Mouse (Mus musculus) neural tube, embryonic 13.5 days (tissue): ENCODE data around the gene Slc22a18. TPM values are rescaled to one million over a fixed set of nuclear protein-coding genes. Genes with fewer than 3 reads are reported as not detected.

Experiments
- ATAC-seq: fragments of 200-750 bp; cut with Nextera tagmentation; 2 replicates; pipeline ENCODE4 v1.8.0; 2017; ENCODE audit warnings: low read depth, mild to moderate bottlenecking, moderate TSS enrichment, moderate library complexity
- H3K27ac ChIP-seq: fragments of 300-500 bp; sonication (generic); replicated peaks from 2 replicates; pipeline ENCODE4 v1.5.1; 2015; ENCODE audit warnings: moderate library complexity, mild to moderate bottlenecking, inconsistent platforms
- H3K27me3 ChIP-seq: fragments of 300-500 bp; sonication (generic); 2 replicates; pipeline ENCODE4 v1.6.1; 2015; ENCODE audit warnings: mild to moderate bottlenecking, inconsistent platforms
- H3K36me3 ChIP-seq: fragments of 300-500 bp; sonication (generic); 2 replicates; pipeline ENCODE4 v1.6.1; 2015; ENCODE audit warnings: mild to moderate bottlenecking, inconsistent platforms
- H3K4me1 ChIP-seq: fragments of 300-500 bp; sonication (generic); replicated peaks from 2 replicates; pipeline ENCODE4 v1.6.1; 2015; ENCODE audit warnings: inconsistent platforms
- H3K4me2 ChIP-seq: fragments of 300-500 bp; sonication (generic); 2 replicates; pipeline ENCODE4 v1.6.1; 2015; ENCODE audit warnings: inconsistent platforms, mild to moderate bottlenecking, moderate library complexity
- H3K4me3 ChIP-seq: fragments of 300-500 bp; sonication (generic); 2 replicates; pipeline ENCODE4 v1.5.1; 2015; ENCODE audit warnings: mild to moderate bottlenecking, inconsistent platforms
- H3K9ac ChIP-seq: fragments of 300-500 bp; sonication (generic); 2 replicates; pipeline ENCODE4 v1.6.1; 2015; ENCODE audit warnings: moderate library complexity, mild to moderate bottlenecking, inconsistent platforms
- H3K9me3 ChIP-seq: fragments of 300-500 bp; sonication (generic); 2 replicates; pipeline ENCODE4 v1.6.1; 2016; ENCODE audit warnings: inconsistent platforms
- WGBS: fragments of 180-500 bp; shearing (Covaris S2); methylation state at CpG from one replicate; pipeline ENCODE4 v1.1.7; 2015; 5-methylcytosine and 5-hydroxymethylcytosine counted together
- polyA plus RNA-seq: library from polyadenylated mRNA; unstranded; fragments of >200 nt; fragmentation: Nextera tagmentation; extraction: Ambion mirVana; gene quantifications from 2 replicates; pipeline ENCODE4 v1.2.1, GENCODE M21; 2015

The Slc22a18 gene
- polyA plus RNA-seq, 1 experiment from 2014 or later = 0.28 TPM

DNA sequence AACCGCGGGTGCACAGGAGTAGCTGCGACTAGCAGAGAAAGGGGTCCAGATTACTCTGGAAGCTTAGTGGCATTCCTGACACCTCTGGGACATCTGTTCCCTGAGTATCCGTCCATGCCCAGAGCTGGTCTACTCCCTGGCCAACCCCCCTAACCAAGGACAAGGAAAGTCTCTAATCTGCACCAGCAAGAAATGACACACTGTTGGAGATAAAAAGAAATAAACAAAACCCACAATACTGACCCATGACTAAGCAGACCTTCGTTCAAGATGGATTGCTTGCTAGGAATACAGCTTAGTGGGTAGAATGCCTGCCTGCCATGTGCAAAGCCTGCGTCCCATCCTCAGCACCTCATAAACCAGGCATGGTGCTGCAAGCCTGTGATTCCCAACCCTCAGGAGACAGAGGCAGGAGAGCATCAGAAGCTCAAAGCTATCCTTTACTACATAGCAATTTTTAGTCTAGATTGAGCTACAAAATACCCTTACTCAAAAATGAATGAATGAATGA lies 20.1 kb downstream of the Slc22a18 start:
- Histone ChIP-seq H3K4me1 (no peaks in the 10 kb centered on the region), H3K9ac (no peak overlapping the region), H3K4me3 (no peak overlapping the region), H3K27ac (no peak overlapping the region), H3K36me3 (no peaks in the 10 kb centered on the region), H3K9me3 (no peaks in the 10 kb centered on the region), H3K4me2 (no peak overlapping the region), H3K27me3 (peaks cover 12% of the 10 kb centered on the region; the same call in 1 of the 2 replicates)
- no peak for ATAC-seq
- 90% methylated on average over 6 of the region's 6 CpGs for WGBS

DNA sequence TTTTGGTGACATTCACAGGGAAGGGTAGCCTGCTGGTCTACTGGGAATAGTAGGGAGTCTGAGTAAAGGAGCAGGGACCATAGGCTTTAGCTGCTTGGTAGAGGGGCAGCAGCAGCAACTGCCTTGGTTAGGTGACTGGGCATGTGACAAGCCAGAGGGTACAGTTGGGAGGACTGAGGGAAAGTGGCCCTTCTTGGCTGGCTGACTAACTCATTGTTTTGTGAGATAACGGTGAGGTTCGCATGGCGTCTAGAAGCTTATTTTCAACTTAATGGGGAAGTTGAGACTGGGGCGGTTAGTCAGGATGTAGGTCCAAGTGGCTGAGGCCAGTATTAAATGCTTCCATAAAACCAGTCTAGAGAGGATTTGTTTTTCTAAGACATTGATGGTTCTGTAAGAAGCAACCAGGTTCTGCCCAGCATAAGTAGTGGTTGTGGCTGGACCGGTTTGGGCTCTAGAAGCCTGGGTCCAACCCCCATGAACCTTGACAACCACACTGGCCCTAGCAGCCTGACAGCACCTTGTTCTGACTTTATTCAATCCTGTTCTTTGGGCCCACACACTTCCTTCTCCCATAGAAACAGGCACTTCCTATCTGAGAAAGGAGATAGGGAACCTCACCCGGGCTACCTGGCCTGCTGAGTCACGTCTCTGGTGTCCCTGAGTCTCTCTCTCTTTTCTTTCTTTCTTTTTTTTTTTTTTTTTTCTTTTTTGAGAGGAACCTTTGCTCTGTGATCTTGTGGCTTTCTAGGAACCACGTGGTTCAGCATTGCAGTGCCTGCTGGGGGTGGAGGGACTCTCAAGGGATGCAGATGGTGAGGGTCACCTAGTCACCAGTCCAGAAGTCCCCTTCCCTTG lies 21.8 kb downstream of the Slc22a18 start:
- no peak overlapping the region for H3K9ac ChIP-seq
- no peaks in the 10 kb centered on the region for H3K9me3 ChIP-seq
- H3K4me2 ChIP-seq = no peak overlapping the region
- ATAC-seq = no peak
- no peaks in the 10 kb centered on the region for H3K4me1 ChIP-seq
- no peak overlapping the region for H3K27ac ChIP-seq
- no peak overlapping the region for H3K4me3 ChIP-seq
- 85% methylated on average over 8 of the region's 8 CpGs for WGBS
- H3K36me3 ChIP-seq = no peaks in the 10 kb centered on the region
- H3K27me3 ChIP-seq = peaks cover 20% of the 10 kb centered on the region

DNA sequence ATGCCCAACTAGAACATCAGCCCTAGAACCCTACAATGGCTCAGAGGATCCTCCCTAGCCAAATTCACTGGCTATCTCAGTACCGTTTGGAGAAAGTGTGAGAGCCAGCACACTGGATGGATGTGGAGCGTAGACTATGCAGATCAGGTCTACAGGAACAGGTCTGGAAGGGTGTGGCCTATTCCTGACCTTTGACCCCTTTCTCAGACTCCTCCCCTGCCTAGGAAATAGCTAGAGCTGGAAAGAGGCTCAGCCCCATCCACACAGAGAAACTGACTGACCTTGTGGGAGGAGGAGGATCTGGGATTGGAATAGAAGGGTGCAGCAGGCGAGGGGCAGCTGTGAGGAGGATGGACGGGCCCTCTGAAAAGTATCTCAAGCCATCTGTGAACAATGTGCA lies 25.0 kb downstream of the Slc22a18 start:
- Histone ChIP-seq H3K4me2 (no peak overlapping the region), H3K27ac (no peak overlapping the region), H3K36me3 (no peaks in the 10 kb centered on the region), H3K27me3 (peaks cover 52% of the 10 kb centered on the region), H3K4me1 (peaks cover 18% of the 10 kb centered on the region), H3K4me3 (no peak overlapping the region), H3K9ac (no peak overlapping the region), H3K9me3 (no peaks in the 10 kb centered on the region)
- ATAC-seq = no peak
- 92% methylated on average over 4 of the region's 4 CpGs for WGBS

DNA sequence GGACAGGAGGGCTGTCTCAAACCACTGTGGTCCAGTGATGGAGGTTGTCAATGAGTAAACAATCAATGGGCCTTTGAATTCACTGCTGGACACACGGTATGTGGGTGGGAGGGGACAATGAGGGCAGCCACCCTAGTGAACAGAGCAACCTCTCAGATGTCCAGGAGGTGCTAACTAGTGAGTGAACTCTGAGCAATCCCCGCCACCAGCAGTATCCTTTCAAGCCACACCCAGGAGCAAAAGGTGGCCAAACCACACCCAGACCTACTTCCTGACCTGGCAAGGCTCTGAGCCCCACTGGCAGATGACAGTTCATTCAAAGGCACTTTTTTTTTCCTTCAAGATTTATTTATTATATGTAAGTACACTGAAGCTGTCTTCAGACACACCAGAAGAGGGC lies 27.4 kb downstream of the Slc22a18 start:
- Histone ChIP-seq H3K9me3 (no peaks in the 10 kb centered on the region), H3K36me3 (no peaks in the 10 kb centered on the region), H3K4me1 (peaks cover 18% of the 10 kb centered on the region), H3K9ac (no peak overlapping the region), H3K4me2 (no peak overlapping the region), H3K27ac (no peak overlapping the region), H3K4me3 (no peak overlapping the region), H3K27me3 (peaks cover 71% of the 10 kb centered on the region)
- ATAC-seq = no peak
- 32% methylated on average over 2 of the region's 2 CpGs for WGBS

DNA sequence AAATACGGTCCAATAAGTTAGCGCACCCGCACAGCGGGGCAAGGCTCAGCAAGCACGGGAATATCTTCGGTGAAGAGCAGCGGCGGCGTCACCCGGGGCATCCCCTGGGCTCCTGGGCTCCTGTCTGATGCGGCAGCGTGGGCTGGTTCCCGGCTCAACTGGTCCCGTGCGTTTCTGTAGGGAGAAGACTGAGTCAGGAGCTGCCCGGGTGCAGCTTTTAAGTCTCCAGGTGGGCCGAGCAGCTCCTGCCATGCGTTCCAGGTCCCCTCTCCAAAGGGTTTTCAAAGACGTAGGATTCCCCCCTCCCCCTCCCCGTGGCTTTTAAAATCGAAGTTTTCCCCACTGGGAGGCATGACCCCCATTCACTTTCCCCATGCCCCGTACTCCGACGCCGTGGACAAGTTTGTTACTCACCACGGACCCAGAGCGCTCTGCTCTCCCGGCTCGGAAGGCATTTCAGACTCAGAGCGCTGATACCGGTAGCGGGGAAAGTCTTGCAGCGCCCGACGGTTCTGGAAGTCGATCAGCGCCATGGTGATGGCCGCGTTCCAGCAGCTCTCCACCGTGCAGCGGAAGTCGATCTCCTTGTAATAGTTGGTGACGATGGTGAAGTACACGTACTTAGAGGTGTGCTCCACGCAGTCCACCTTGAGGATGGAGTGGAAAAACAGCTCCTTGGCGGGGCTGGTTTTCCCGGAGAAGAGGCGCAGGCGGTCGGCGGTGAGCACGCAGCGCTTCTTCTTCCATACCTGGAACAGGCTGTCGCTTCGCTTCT lies 28.3 kb downstream of the Slc22a18 start:
- H3K9ac ChIP-seq = peak overlapping the region; percentile 34
- H3K4me2 ChIP-seq = peak overlapping the region; percentile 68
- H3K9me3 ChIP-seq = no peaks in the 10 kb centered on the region
- peak overlapping the region; percentile 42 for H3K4me3 ChIP-seq
- peaks cover 75% of the 10 kb centered on the region for H3K27me3 ChIP-seq
- 4% methylated on average over 55 of the region's 55 CpGs for WGBS
- no peak overlapping the region for H3K27ac ChIP-seq
- no peaks in the 10 kb centered on the region for H3K36me3 ChIP-seq
- 0 out of 2 replicates have a peak, but pooled peaks have one; percentile 10 for ATAC-seq
- H3K4me1 ChIP-seq = peaks cover 18% of the 10 kb centered on the region

DNA sequence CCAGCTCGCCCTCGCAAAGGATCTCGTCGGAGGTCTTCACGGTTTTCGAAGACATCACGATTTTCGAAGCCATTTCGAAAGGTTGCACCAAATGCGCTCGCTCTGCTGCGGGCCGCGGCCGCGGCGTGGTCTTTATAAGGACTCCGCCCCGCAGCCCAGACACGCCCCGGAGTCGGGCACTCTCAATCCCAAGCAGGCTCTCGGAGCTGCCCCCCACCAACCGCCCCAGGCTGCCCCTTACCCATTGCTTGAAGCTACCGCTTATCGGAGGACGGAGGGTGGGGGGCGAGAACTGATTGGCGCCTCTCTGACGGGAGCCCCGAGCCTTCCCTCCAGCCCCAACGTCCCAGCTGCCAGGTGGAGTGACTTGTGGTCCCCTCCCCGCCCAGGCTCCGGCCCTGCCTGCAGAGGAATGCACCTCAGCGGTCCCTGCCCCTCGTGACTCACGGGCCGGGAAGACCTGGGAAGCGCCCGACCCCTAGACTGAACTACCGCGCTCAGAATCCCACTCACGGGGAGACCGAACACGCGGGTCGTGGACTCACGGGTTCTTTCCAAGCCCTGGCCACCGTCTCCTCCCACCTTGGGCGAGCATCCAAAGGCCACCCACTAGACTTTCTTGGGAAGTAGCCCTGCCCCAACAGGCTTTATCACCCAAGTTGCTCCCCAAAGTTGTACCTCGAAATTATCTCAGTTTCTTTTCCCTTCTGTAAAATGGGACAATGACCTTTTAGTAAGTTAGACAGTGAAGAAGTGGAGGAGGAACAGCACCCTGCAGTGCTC lies 29.1 kb downstream of the Slc22a18 start, which contains the start of gene Phlda2:
TSS of gene Phlda2 (minus strand) at position 733 of the 783 bp plus-strand sequence.
- Histone ChIP-seq H3K27ac (no peak within 1 kb of the TSS), H3K4me2 (peak within 1 kb of the TSS; percentile 68), H3K9ac (peak within 1 kb of the TSS; percentile 34; the same call in 1 of the 2 replicates), H3K4me1 (peaks cover 18% of the 10 kb centered on the region), H3K36me3 (no peaks in the 10 kb centered on the region), H3K9me3 (no peaks in the 10 kb centered on the region), H3K27me3 (peaks cover 74% of the 10 kb centered on the region), H3K4me3 (peak within 1 kb of the TSS; percentile 42)
- ATAC-seq = 0 out of 2 replicates have a peak, but pooled peaks have one; percentile 16
- WGBS = 3% methylated on average over 51 of the region's 51 CpGs

DNA sequence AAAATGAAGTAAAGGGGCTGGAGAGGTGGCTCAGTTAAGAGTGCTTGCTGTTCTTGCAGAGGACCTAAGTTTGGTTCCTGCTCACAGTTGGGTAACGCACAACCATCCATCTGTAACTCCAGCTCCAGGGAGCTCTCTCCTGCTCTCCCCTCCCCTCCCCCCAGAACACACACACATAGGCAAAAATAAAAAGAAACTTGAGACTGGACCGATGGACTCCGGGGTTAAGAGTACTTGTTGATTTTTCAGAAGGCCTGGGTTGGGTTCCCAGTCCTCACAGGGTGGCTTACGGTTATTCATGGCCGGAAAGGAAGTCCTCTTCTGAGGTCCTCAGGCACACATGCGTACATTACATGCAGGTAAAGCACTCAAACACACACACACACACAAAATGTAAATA lies 30.4 kb downstream of the Slc22a18 start:
- ATAC-seq = no peak
- Histone ChIP-seq H3K4me2 (no peak overlapping the region), H3K27me3 (peaks cover 70% of the 10 kb centered on the region), H3K9ac (no peak overlapping the region), H3K4me1 (peaks cover 18% of the 10 kb centered on the region), H3K27ac (no peak overlapping the region), H3K36me3 (no peaks in the 10 kb centered on the region), H3K4me3 (no peak overlapping the region), H3K9me3 (no peaks in the 10 kb centered on the region)
- WGBS = 86% methylated on average over 6 of the region's 6 CpGs

DNA sequence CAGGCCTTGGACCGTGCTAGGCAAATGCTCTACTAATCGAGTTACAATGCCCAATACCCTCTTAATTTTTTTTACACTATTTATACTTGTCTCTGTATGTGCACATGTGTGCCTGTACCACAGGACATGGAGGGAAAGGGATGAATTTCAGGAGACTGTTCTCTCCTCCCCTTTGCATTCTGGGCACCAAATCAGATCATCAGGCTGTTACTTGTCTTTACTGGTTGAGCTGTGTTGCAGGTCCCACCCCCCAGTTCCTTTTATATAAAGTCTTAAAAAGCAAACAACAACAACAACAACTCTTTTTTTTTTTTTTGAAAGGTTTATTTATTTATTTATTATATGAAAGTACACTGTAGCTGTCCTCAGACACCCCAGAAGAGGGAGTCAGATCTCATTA lies 31.9 kb downstream of the Slc22a18 start:
- H3K9ac ChIP-seq = no peak overlapping the region
- H3K27ac ChIP-seq = no peak overlapping the region
- ATAC-seq = no peak
- 93% methylated on average over 2 of the region's 2 CpGs for WGBS
- no peaks in the 10 kb centered on the region for H3K9me3 ChIP-seq
- H3K4me3 ChIP-seq = no peak overlapping the region
- H3K36me3 ChIP-seq = 0 out of 2 replicates have a peak, but pooled peaks cover 5% of the 10 kb centered on the region
- peaks cover 18% of the 10 kb centered on the region for H3K4me1 ChIP-seq
- H3K27me3 ChIP-seq = peaks cover 55% of the 10 kb centered on the region
- H3K4me2 ChIP-seq = no peak overlapping the region

DNA sequence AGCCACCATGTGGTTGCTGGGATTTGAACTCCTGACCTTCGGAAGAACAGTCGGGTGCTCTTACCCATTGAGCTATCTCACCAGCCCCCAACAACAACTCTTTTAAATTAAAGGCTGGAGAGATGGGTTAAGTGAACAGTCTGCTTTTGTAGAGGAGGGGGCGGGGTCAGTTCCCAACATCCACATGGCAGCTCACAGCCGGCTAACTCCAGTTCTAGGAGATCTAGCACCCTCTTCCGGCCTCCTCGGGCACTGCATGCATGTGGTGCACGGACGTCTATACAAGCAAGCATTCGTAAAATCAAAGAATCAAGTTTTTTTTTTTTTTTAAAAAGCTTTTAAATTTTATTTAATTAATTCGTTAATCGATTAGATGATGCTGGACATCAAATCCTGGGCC lies 32.3 kb downstream of the Slc22a18 start:
- H3K4me1 ChIP-seq = peaks cover 18% of the 10 kb centered on the region
- H3K27me3 ChIP-seq = peaks cover 51% of the 10 kb centered on the region
- no peak overlapping the region for H3K4me3 ChIP-seq
- no peak overlapping the region for H3K4me2 ChIP-seq
- no peak overlapping the region for H3K9ac ChIP-seq
- WGBS = 30% methylated on average over 11 of the region's 11 CpGs
- no peak overlapping the region for H3K27ac ChIP-seq
- no peaks in the 10 kb centered on the region for H3K9me3 ChIP-seq
- H3K36me3 ChIP-seq = 0 out of 2 replicates have a peak, but pooled peaks cover 5% of the 10 kb centered on the region
- no peak for ATAC-seq

DNA sequence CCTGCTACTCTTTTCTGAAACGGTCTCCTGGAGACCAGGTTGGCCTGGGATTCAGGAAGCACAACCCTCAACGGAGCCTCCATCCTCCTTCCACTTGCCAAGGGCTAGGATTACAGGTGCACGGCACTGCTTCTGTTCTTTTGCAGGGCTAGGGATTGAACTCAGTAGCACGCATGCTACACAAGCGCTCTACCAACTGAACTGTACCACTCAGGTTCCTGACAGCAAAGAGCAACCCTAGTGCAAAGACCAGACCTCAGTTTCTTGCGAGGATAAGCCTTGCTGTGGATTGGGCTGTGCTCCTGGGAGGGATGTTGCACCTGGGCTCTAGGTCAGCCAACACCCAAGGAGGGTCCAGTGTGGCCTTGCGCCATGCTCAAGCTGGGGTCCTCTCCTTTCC lies 32.7 kb downstream of the Slc22a18 start:
- H3K27ac ChIP-seq = no peak overlapping the region
- H3K27me3 ChIP-seq = peaks cover 46% of the 10 kb centered on the region
- no peak overlapping the region for H3K4me3 ChIP-seq
- H3K9ac ChIP-seq = no peak overlapping the region
- 0 out of 2 replicates have a peak, but pooled peaks cover 5% of the 10 kb centered on the region for H3K36me3 ChIP-seq
- ATAC-seq = no peak
- WGBS = 71% methylated on average over 7 of the region's 7 CpGs
- no peaks in the 10 kb centered on the region for H3K9me3 ChIP-seq
- peaks cover 18% of the 10 kb centered on the region for H3K4me1 ChIP-seq
- no peak overlapping the region for H3K4me2 ChIP-seq

DNA sequence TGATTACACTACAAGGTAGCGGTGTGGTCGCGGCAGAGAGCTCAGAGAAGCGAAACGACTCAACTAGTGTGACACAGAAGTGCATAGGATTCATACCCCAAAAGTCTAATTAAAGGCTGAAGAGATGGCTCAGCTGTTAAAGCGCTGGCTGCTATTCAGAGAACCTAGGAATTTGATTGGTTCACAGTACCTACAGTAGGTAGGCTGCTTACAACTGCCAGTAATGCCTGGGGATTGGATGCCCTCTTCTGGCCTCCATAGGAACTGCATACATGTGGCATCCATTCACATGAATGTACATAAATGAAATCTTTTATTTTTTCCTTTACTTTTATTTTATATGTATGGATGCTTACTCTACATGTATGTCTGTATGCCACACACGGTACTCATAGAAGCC lies 33.1 kb downstream of the Slc22a18 start:
- Histone ChIP-seq H3K9me3 (no peaks in the 10 kb centered on the region), H3K27ac (no peak overlapping the region), H3K9ac (no peak overlapping the region), H3K36me3 (0 out of 2 replicates have a peak, but pooled peaks cover 5% of the 10 kb centered on the region), H3K4me1 (peaks cover 14% of the 10 kb centered on the region), H3K27me3 (peaks cover 42% of the 10 kb centered on the region), H3K4me2 (no peak overlapping the region), H3K4me3 (no peak overlapping the region)
- WGBS = 27% methylated on average over 7 of the region's 7 CpGs
- ATAC-seq = no peak
